Mouse (Mus musculus): ENCODE results near the gene Ankrd2. TPM values are rescaled to one million over a fixed set of nuclear protein-coding genes. Genes with fewer than 3 reads are reported as not detected.

Gene Ankrd2
- total and polyA plus RNA-seq, 3 experiments = not detected

- no peak for TF ChIP-seq RCOR1 (IDR thresholded peaks at IDR 0.05; ENCODE audit: low read depth, low read length)
- no peak for TF ChIP-seq GATA1 (IDR thresholded peaks at IDR 0.05; ENCODE audit: low read depth, low read length)
- TF ChIP-seq ZNF384 (IDR thresholded peaks at IDR 0.05; ENCODE audit: low read depth, low read length) = no peak
- TF ChIP-seq POLR2AphosphoS2 (IDR thresholded peaks at IDR 0.05; ENCODE audit: low read length) = no peak
- TF ChIP-seq SIN3A (IDR thresholded peaks at IDR 0.05; ENCODE audit: low read length) = no peak
- peaks cover 0 to 5% of the 10 kb centered on the region in 2 experiments; a peak in 1 of 4 replicates for H3K4me1 ChIP-seq (ENCODE audit: control insufficient read depth in 1 of 2, insufficient read depth in 2 of 2, low read length in 2 of 2)
- no peak overlapping the region for H3K27ac ChIP-seq (ENCODE audit: control insufficient read depth, low read depth, low read length)
- no peaks in the 10 kb centered on the region for H3K36me3 ChIP-seq (ENCODE audit: control insufficient read depth in 1 of 2, insufficient read depth in 2 of 2, low read length in 2 of 2)
- no peaks in the 10 kb centered on the region for H3K79me2 ChIP-seq (ENCODE audit: control insufficient read depth, insufficient read depth, low read length, poor library complexity)
- DNase-seq (ENCODE audit: low read depth, low spot score) = no peak
- H3K4me3 ChIP-seq (ENCODE audit: control insufficient read depth in 1 of 2, insufficient read depth in 1 of 2, low read depth in 2 of 2, low read length in 2 of 2) = no peak overlapping the region
- H3K9me3 ChIP-seq (replicated peaks; ENCODE audit: insufficient read depth, low read length) = no peaks in the 10 kb centered on the region
- H3K9ac ChIP-seq (ENCODE audit: control insufficient read depth, low read depth, low read length, poor library complexity, severe bottlenecking) = no peak overlapping the region
- no peaks in the 10 kb centered on the region for H3K27me3 ChIP-seq (ENCODE audit: control insufficient read depth in 1 of 2, insufficient read depth in 2 of 2, low read length in 2 of 2)
These were observed 19.5 kb upstream of the Ankrd2 start for GRCm38 (mm10) chr19:42016251-42016650.

GRCm38 (mm10) chr19:42016840-42017239 is 19.0 kb upstream of the Ankrd2 start:
- no peaks in the 10 kb centered on the region for H3K79me2 ChIP-seq (ENCODE audit: control insufficient read depth, insufficient read depth, low read length, poor library complexity)
- peaks cover 0 to 5% of the 10 kb centered on the region in 2 experiments; a peak in 1 of 4 replicates for H3K4me1 ChIP-seq (ENCODE audit: control insufficient read depth in 1 of 2, insufficient read depth in 2 of 2, low read length in 2 of 2)
- no peak for DNase-seq (ENCODE audit: low read depth, low spot score)
- H3K36me3 ChIP-seq (ENCODE audit: control insufficient read depth in 1 of 2, insufficient read depth in 2 of 2, low read length in 2 of 2) = no peaks in the 10 kb centered on the region
- TF ChIP-seq SIN3A (IDR thresholded peaks at IDR 0.05; ENCODE audit: low read length) (no peak), GABPA (IDR thresholded peaks at IDR 0.05; ENCODE audit: low read depth, low read length) (no peak), TBP (IDR thresholded peaks at IDR 0.05; ENCODE audit: low read depth, low read length) (no peak), CHD2 (IDR thresholded peaks at IDR 0.05; ENCODE audit: low read length) (no peak), ZKSCAN1 (IDR thresholded peaks at IDR 0.05; ENCODE audit: low read depth, low read length) (no peak), BHLHE40 (IDR thresholded peaks at IDR 0.05; ENCODE audit: borderline replicate concordance, low read depth, low read length) (no peak), ZMIZ1 (IDR thresholded peaks at IDR 0.05; ENCODE audit: low read depth, low read length) (no peak), RAD21 (IDR thresholded peaks at IDR 0.05; ENCODE audit: low read depth, low read length) (no peak), ETS1 (IDR thresholded peaks at IDR 0.05; ENCODE audit: low read depth, low read length) (no peak), MEF2A (IDR thresholded peaks at IDR 0.05; ENCODE audit: extremely low read depth, insufficient replicate concordance, low read depth, low read length, poor library complexity, severe bottlenecking) (no peak), USF1 (IDR thresholded peaks at IDR 0.05; ENCODE audit: low read depth, low read length) (no peak)
- H3K27ac ChIP-seq (ENCODE audit: control insufficient read depth, low read depth, low read length) = no peak overlapping the region
- no peaks in the 10 kb centered on the region for H3K9me3 ChIP-seq (replicated peaks; ENCODE audit: insufficient read depth, low read length)
- no peak overlapping the region for H3K9ac ChIP-seq (ENCODE audit: control insufficient read depth, low read depth, low read length, poor library complexity, severe bottlenecking)
- H3K27me3 ChIP-seq (ENCODE audit: control insufficient read depth in 1 of 2, insufficient read depth in 2 of 2, low read length in 2 of 2) = no peaks in the 10 kb centered on the region
- no peak overlapping the region for H3K4me3 ChIP-seq (ENCODE audit: control insufficient read depth in 1 of 2, insufficient read depth in 1 of 2, low read depth in 2 of 2, low read length in 2 of 2)

Measured in MEL (cell line).